Mouse (Mus musculus): ENCODE results near the gene Slc16a3. TPM values are rescaled to one million over a fixed set of nuclear protein-coding genes. Genes with fewer than 3 reads are reported as not detected.

Gene Slc16a3
- polyA plus RNA-seq, 1 experiment from 2014 or later = 58.1 TPM

- H3K27me3 ChIP-seq (ENCODE audit: control insufficient read depth, insufficient read depth, low read length) = no peaks in the 10 kb centered on the region
- no peak overlapping the region for H3K9ac ChIP-seq (ENCODE audit: low read length)
- 90% methylated on average over 18 of the region's 18 CpGs for WGBS
- no peak overlapping the region for H3K4me2 ChIP-seq (ENCODE audit: low read depth, severe bottlenecking)
- H3K9me3 ChIP-seq (ENCODE audit: control insufficient read depth, low read length) = no peaks in the 10 kb centered on the region
- H3K4me3 ChIP-seq (ENCODE audit: low read depth, low read length) = no peak overlapping the region
- H3K36me3 ChIP-seq (ENCODE audit: control insufficient read depth, insufficient read depth, low read length) = peaks cover 35% of the 10 kb centered on the region
- ATAC-seq (ENCODE audit: insufficient number of reproducible peaks, low FRiP score, low TSS enrichment, low read depth) (no peak), DNase-seq (ENCODE audit: low spot score) (no peak)
- H3K4me1 ChIP-seq (ENCODE audit: control insufficient read depth, insufficient read depth, low read length) = no peaks in the 10 kb centered on the region
- H3K27ac ChIP-seq (replicated peaks; ENCODE audit: low read depth, low read length) = no peak overlapping the region
Observed at GRCm38 (mm10) chr11:120959066-120959465, 10.8 kb downstream of the Slc16a3 start.

- Histone ChIP-seq H3K4me3 (ENCODE audit: low read depth, low read length) (no peak overlapping the region), H3K4me2 (ENCODE audit: low read depth, severe bottlenecking) (no peak overlapping the region), H3K27me3 (ENCODE audit: control insufficient read depth, insufficient read depth, low read length) (no peaks in the 10 kb centered on the region), H3K27ac (replicated peaks; ENCODE audit: low read depth, low read length) (no peak overlapping the region), H3K36me3 (ENCODE audit: control insufficient read depth, insufficient read depth, low read length) (peaks cover 37% of the 10 kb centered on the region), H3K9ac (ENCODE audit: low read length) (no peak overlapping the region), H3K9me3 (ENCODE audit: control insufficient read depth, low read length) (no peaks in the 10 kb centered on the region), H3K4me1 (ENCODE audit: control insufficient read depth, insufficient read depth, low read length) (no peaks in the 10 kb centered on the region)
- DNase-seq (ENCODE audit: low spot score) = no peak
- no peak for ATAC-seq (ENCODE audit: insufficient number of reproducible peaks, low FRiP score, low TSS enrichment, low read depth)
- WGBS = 84% methylated on average over 3 of the region's 3 CpGs
Observed at GRCm38 (mm10) chr11:120959564-120959963, 11.3 kb downstream of the Slc16a3 start.

GRCm38 (mm10) chr11:120960248-120960647 is 12.0 kb downstream of the Slc16a3 start:
- Histone ChIP-seq H3K9me3 (ENCODE audit: control insufficient read depth, low read length) (no peaks in the 10 kb centered on the region), H3K4me2 (ENCODE audit: low read depth, severe bottlenecking) (no peak overlapping the region), H3K4me3 (ENCODE audit: low read depth, low read length) (no peak overlapping the region), H3K36me3 (ENCODE audit: control insufficient read depth, insufficient read depth, low read length) (peaks cover 41% of the 10 kb centered on the region), H3K27me3 (ENCODE audit: control insufficient read depth, insufficient read depth, low read length) (no peaks in the 10 kb centered on the region), H3K9ac (ENCODE audit: low read length) (no peak overlapping the region), H3K27ac (replicated peaks; ENCODE audit: low read depth, low read length) (no peak overlapping the region), H3K4me1 (ENCODE audit: control insufficient read depth, insufficient read depth, low read length) (no peaks in the 10 kb centered on the region)
- DNase-seq (ENCODE audit: low spot score) (no peak), ATAC-seq (ENCODE audit: insufficient number of reproducible peaks, low FRiP score, low TSS enrichment, low read depth) (no peak)
- WGBS = 76% methylated on average over 1 of the region's 1 CpGs

GRCm38 (mm10) chr11:120961594-120961993 is 13.3 kb downstream of the Slc16a3 start:
- 91% methylated on average over 7 of the region's 7 CpGs for WGBS

GRCm38 (mm10) chr11:120962050-120962771 is 13.9 kb downstream of the Slc16a3 start:
- Histone ChIP-seq H3K4me2 (ENCODE audit: low read depth, severe bottlenecking) (no peak overlapping the region), H3K9me3 (ENCODE audit: control insufficient read depth, low read length) (no peaks in the 10 kb centered on the region), H3K4me1 (ENCODE audit: control insufficient read depth, insufficient read depth, low read length) (no peaks in the 10 kb centered on the region), H3K27ac (replicated peaks; ENCODE audit: low read depth, low read length) (no peak overlapping the region), H3K4me3 (ENCODE audit: low read depth, low read length) (no peak overlapping the region), H3K9ac (ENCODE audit: low read length) (no peak overlapping the region), H3K27me3 (ENCODE audit: control insufficient read depth, insufficient read depth, low read length) (no peaks in the 10 kb centered on the region), H3K36me3 (ENCODE audit: control insufficient read depth, insufficient read depth, low read length) (peaks cover 42% of the 10 kb centered on the region)
- ATAC-seq (ENCODE audit: insufficient number of reproducible peaks, low FRiP score, low TSS enrichment, low read depth) (peak; percentile 31; the same call in 1 of the 2 replicates), DNase-seq (ENCODE audit: low spot score) (no peak)
- 92% methylated on average over 13 of the region's 13 CpGs for WGBS

More at GRCm38 (mm10) chr11:120961594-120961993, 13.3 kb downstream of the Slc16a3 start:
- Histone ChIP-seq H3K27me3 (ENCODE audit: control insufficient read depth, insufficient read depth, low read length) (no peaks in the 10 kb centered on the region), H3K4me2 (ENCODE audit: low read depth, severe bottlenecking) (no peak overlapping the region), H3K9ac (ENCODE audit: low read length) (no peak overlapping the region), H3K4me1 (ENCODE audit: control insufficient read depth, insufficient read depth, low read length) (no peaks in the 10 kb centered on the region), H3K4me3 (ENCODE audit: low read depth, low read length) (no peak overlapping the region), H3K9me3 (ENCODE audit: control insufficient read depth, low read length) (no peaks in the 10 kb centered on the region), H3K36me3 (ENCODE audit: control insufficient read depth, insufficient read depth, low read length) (peaks cover 44% of the 10 kb centered on the region), H3K27ac (replicated peaks; ENCODE audit: low read depth, low read length) (no peak overlapping the region)
- ATAC-seq (ENCODE audit: insufficient number of reproducible peaks, low FRiP score, low TSS enrichment, low read depth) = no peak
- DNase-seq (ENCODE audit: low spot score) = no peak

- 93% methylated on average over 7 of the region's 7 CpGs for WGBS
- Histone ChIP-seq H3K4me1 (ENCODE audit: control insufficient read depth, insufficient read depth, low read length) (no peaks in the 10 kb centered on the region), H3K4me3 (ENCODE audit: low read depth, low read length) (no peak overlapping the region), H3K9ac (ENCODE audit: low read length) (no peak overlapping the region), H3K36me3 (ENCODE audit: control insufficient read depth, insufficient read depth, low read length) (peaks cover 47% of the 10 kb centered on the region), H3K27ac (replicated peaks; ENCODE audit: low read depth, low read length) (no peak overlapping the region), H3K4me2 (ENCODE audit: low read depth, severe bottlenecking) (no peak overlapping the region), H3K27me3 (ENCODE audit: control insufficient read depth, insufficient read depth, low read length) (no peaks in the 10 kb centered on the region), H3K9me3 (ENCODE audit: control insufficient read depth, low read length) (no peaks in the 10 kb centered on the region)
- DNase-seq (ENCODE audit: low spot score) = no peak
- ATAC-seq (ENCODE audit: insufficient number of reproducible peaks, low FRiP score, low TSS enrichment, low read depth) = no peak
Observed at GRCm38 (mm10) chr11:120962909-120963308, 14.6 kb downstream of the Slc16a3 start.

- 87% methylated on average over 10 of the region's 10 CpGs for WGBS
- no peaks in the 10 kb centered on the region for H3K9me3 ChIP-seq (ENCODE audit: control insufficient read depth, low read length)
- ATAC-seq (ENCODE audit: insufficient number of reproducible peaks, low FRiP score, low TSS enrichment, low read depth) (no peak), DNase-seq (ENCODE audit: low spot score) (no peak)
- peaks cover 56% of the 10 kb centered on the region for H3K36me3 ChIP-seq (ENCODE audit: control insufficient read depth, insufficient read depth, low read length)
- no peaks in the 10 kb centered on the region for H3K4me1 ChIP-seq (ENCODE audit: control insufficient read depth, insufficient read depth, low read length)
- no peak overlapping the region for H3K4me2 ChIP-seq (ENCODE audit: low read depth, severe bottlenecking)
- no peak overlapping the region for H3K9ac ChIP-seq (ENCODE audit: low read length)
- H3K27ac ChIP-seq (replicated peaks; ENCODE audit: low read depth, low read length) = no peak overlapping the region
- H3K27me3 ChIP-seq (ENCODE audit: control insufficient read depth, insufficient read depth, low read length) = no peaks in the 10 kb centered on the region
- no peak overlapping the region for H3K4me3 ChIP-seq (ENCODE audit: low read depth, low read length)
Observed at GRCm38 (mm10) chr11:120964195-120965157, 16.2 kb downstream of the Slc16a3 start.

- ATAC-seq (ENCODE audit: insufficient number of reproducible peaks, low FRiP score, low TSS enrichment, low read depth) = no peak
- no peak overlapping the region for H3K27ac ChIP-seq (replicated peaks; ENCODE audit: low read depth, low read length)
- H3K36me3 ChIP-seq (ENCODE audit: control insufficient read depth, insufficient read depth, low read length) = peaks cover 60% of the 10 kb centered on the region
- H3K27me3 ChIP-seq (ENCODE audit: control insufficient read depth, insufficient read depth, low read length) = no peaks in the 10 kb centered on the region
- no peak overlapping the region for H3K4me2 ChIP-seq (ENCODE audit: low read depth, severe bottlenecking)
- no peak overlapping the region for H3K9ac ChIP-seq (ENCODE audit: low read length)
- 82% methylated on average over 4 of the region's 4 CpGs for WGBS
- no peak for DNase-seq (ENCODE audit: low spot score)
- no peaks in the 10 kb centered on the region for H3K9me3 ChIP-seq (ENCODE audit: control insufficient read depth, low read length)
- no peaks in the 10 kb centered on the region for H3K4me1 ChIP-seq (ENCODE audit: control insufficient read depth, insufficient read depth, low read length)
- H3K4me3 ChIP-seq (ENCODE audit: low read depth, low read length) = no peak overlapping the region
Observed at GRCm38 (mm10) chr11:120965587-120965986, 17.3 kb downstream of the Slc16a3 start.
